ENCODE assay signal across 11 mouse cellular contexts in genomic region chr11:49710664-49711063, GRCm38 (mm10). TPM values are rescaled to one million over a fixed set of nuclear protein-coding genes. Genes with fewer than 3 reads are reported as not detected.
DNase-seq lines count a peak whose midpoint lies in the region; ATAC-seq and TF ChIP-seq lines count a peak whose summit lies in the region.
"Had no signal": no experiment of that assay in that cellular context is flagged by ENCODE, and none has a peak within 500 bp of the region (broad histone marks: within the 10 kb centered on the region; RNA-seq: fewer than 3 reads in every experiment).

No protein-coding gene starts in this region.

- TF ChIP-seq CTCF in liver, adult 2 months (IDR thresholded peaks at IDR 0.05; ENCODE audit: low read depth, low read length), result no peak

- WGBS in liver, adult 2 months, result 39% methylated on average over 2 of the region's 2 CpGs
- WGBS in forebrain, embryonic 14.5 days, result 80% methylated on average over 2 of the region's 2 CpGs
- WGBS in limb, embryonic 13.5 days, result 75% methylated on average over 2 of the region's 2 CpGs
- WGBS in neural tube, embryonic 14.5 days, result 74% methylated on average over 2 of the region's 2 CpGs

- H3K4me2 ChIP-seq in forebrain, embryonic 14.5 days (ENCODE audit: low read length), result peak overlapping the region; percentile 73
- H3K4me2 ChIP-seq in limb, embryonic 13.5 days (replicated peaks), result peak overlapping the region; percentile 69
- peak overlapping the region; percentile 62 for H3K4me2 ChIP-seq in neural tube, embryonic 14.5 days (ENCODE audit: low read depth, low read length)

- ATAC-seq in forebrain, embryonic 14.5 days, result no peak
- no peak for ATAC-seq in limb, embryonic 13.5 days (ENCODE audit: low FRiP score, low read depth)
- ATAC-seq in neural tube, embryonic 14.5 days (ENCODE audit: low read depth), result no peak
- no peak for ATAC-seq in erythroid progenitor cell, adult 5-6 weeks (replicated peaks; ENCODE audit: low FRiP score, poor library complexity, severe bottlenecking)

- peaks cover 8% of the 10 kb centered on the region for H3K4me1 ChIP-seq in liver, adult 2 months (ENCODE audit: control insufficient read depth, insufficient read depth, low read length)
- peaks cover 29% of the 10 kb centered on the region for H3K4me1 ChIP-seq in forebrain, embryonic 14.5 days (ENCODE audit: control insufficient read depth, insufficient read depth, low read length)
- H3K4me1 ChIP-seq in limb, embryonic 13.5 days, result peaks cover 36% of the 10 kb centered on the region
- peaks cover 20% of the 10 kb centered on the region for H3K4me1 ChIP-seq in neural tube, embryonic 14.5 days (ENCODE audit: control insufficient read depth, insufficient read depth, low read length)

- TF ChIP-seq POLR2A in liver, adult 2 months (IDR thresholded peaks at IDR 0.05; ENCODE audit: extremely low read depth, insufficient read depth, low read length), result no peak

- DNase-seq in liver, adult 2 months (ENCODE audit: extremely low read depth, low read depth, low spot score), result peak; percentile 22
- no peak for DNase-seq in liver
- DNase-seq in forebrain, embryonic 14.5 days (ENCODE audit: low spot score), result no peak
- no peak for DNase-seq in left cerebral cortex, postnatal 10 days (ENCODE audit: extremely low spot score in 1 of 2, low spot score in 2 of 2)
- no peak for DNase-seq in right cerebral cortex, adult 2 months (ENCODE audit: low spot score in 2 of 2)
- DNase-seq: cerebellum, adult 9-10 months had no signal

- H3K27ac ChIP-seq in liver, adult 2 months (replicated peaks; ENCODE audit: insufficient read depth, low read depth, low read length), result no peak overlapping the region
- H3K27ac ChIP-seq in forebrain, embryonic 14.5 days (ENCODE audit: low read depth, low read length), result no peak overlapping the region
- no peak overlapping the region for H3K27ac ChIP-seq in limb, embryonic 13.5 days
- no peak overlapping the region for H3K27ac ChIP-seq in neural tube, embryonic 14.5 days (ENCODE audit: low read depth, low read length)

- no peaks in the 10 kb centered on the region for H3K27me3 ChIP-seq in liver, adult 2 months (ENCODE audit: control insufficient read depth, insufficient read depth, low read length)
- no peaks in the 10 kb centered on the region for H3K27me3 ChIP-seq in forebrain, embryonic 14.5 days (replicated peaks; ENCODE audit: control insufficient read depth, insufficient read depth, low read length)
- no peaks in the 10 kb centered on the region for H3K27me3 ChIP-seq in limb, embryonic 13.5 days
- H3K27me3 ChIP-seq in neural tube, embryonic 14.5 days (ENCODE audit: control insufficient read depth, insufficient read depth, low read length), result peaks cover 4% of the 10 kb centered on the region; the same call in 1 of the 2 replicates
- H3K27me3 ChIP-seq: megakaryocyte, embryonic 14.5 days had no signal

- H3K79me2 ChIP-seq in liver, adult 2 months (ENCODE audit: control insufficient read depth, insufficient read depth, low read length), result peaks cover 17% of the 10 kb centered on the region

- H3K4me3 ChIP-seq in liver, adult 2 months (ENCODE audit: insufficient read depth, low read depth, low read length), result no peak overlapping the region
- peak overlapping the region; percentile 99 for H3K4me3 ChIP-seq in forebrain, embryonic 14.5 days (ENCODE audit: low read depth, low read length)
- H3K4me3 ChIP-seq in limb, embryonic 13.5 days, result peak overlapping the region; percentile 88
- H3K4me3 ChIP-seq in neural tube, embryonic 14.5 days (ENCODE audit: low read depth, low read length), result peak overlapping the region; percentile 96

- no peaks in the 10 kb centered on the region for H3K9me3 ChIP-seq in forebrain, embryonic 14.5 days (replicated peaks; ENCODE audit: control insufficient read depth, low read length)
- H3K9me3 ChIP-seq in limb, embryonic 13.5 days, result no peaks in the 10 kb centered on the region
- no peaks in the 10 kb centered on the region for H3K9me3 ChIP-seq in neural tube, embryonic 14.5 days (ENCODE audit: control insufficient read depth, low read length)
- H3K9me3 ChIP-seq: megakaryocyte, embryonic 14.5 days had no signal

- intact Hi-C loops in left cerebral cortex, postnatal 10 days (cut with DNase I), result loop anchor here (5.0 kb wide), 1 partner anchor 137 kb away; the partner anchor contains the start of gene Mapk9

- no peaks in the 10 kb centered on the region; the same call in 1 of the 2 replicates for H3K36me3 ChIP-seq in liver, adult 2 months (ENCODE audit: control insufficient read depth, insufficient read depth, low read length)
- H3K36me3 ChIP-seq in forebrain, embryonic 14.5 days (ENCODE audit: control insufficient read depth, insufficient read depth, low read length), result peaks cover 19% of the 10 kb centered on the region
- H3K36me3 ChIP-seq in limb, embryonic 13.5 days, result peaks cover 25% of the 10 kb centered on the region
- H3K36me3 ChIP-seq in neural tube, embryonic 14.5 days (ENCODE audit: control insufficient read depth, insufficient read depth, low read length), result peaks cover 3% of the 10 kb centered on the region; the same call in 1 of the 2 replicates

- no peak overlapping the region for H3K9ac ChIP-seq in liver, adult 2 months (ENCODE audit: low read depth, low read length)
- H3K9ac ChIP-seq in forebrain, embryonic 14.5 days (ENCODE audit: low read length), result peak overlapping the region; percentile 99
- H3K9ac ChIP-seq in limb, embryonic 13.5 days, result peak overlapping the region; percentile 98; the same call in 1 of the 2 replicates
- no peak overlapping the region for H3K9ac ChIP-seq in neural tube, embryonic 14.5 days (replicated peaks; ENCODE audit: low read depth, low read length)

RNA-seq across cellular contexts. Expression of gene Cnot6, which starts 1.9 kb away (rescaled TPM):
- 20.7 and 22.8 TPM in 2 replicates for total RNA-seq in liver, adult 2 months (2014; rRNA removed)
- 6.0 and 6.4 TPM in 2 replicates for polyA plus RNA-seq in liver, adult 2 months (2012; rRNA removed)
- 56.3 and 58.8 TPM in 2 replicates for polyA plus RNA-seq in forebrain, embryonic 14.5 days (2014; fragmentation: Nextera tagmentation; extraction: Ambion mirVana)
- polyA plus RNA-seq in limb, embryonic 13.5 days (2015; fragmentation: Nextera tagmentation; extraction: Ambion mirVana), result 62.0 and 64.8 TPM in 2 replicates
- 38.6 and 45.7 TPM in 2 replicates for polyA plus RNA-seq in neural tube, embryonic 14.5 days (2014; fragmentation: Nextera tagmentation; extraction: Ambion mirVana)
- total RNA-seq in erythroid progenitor cell, adult 5-6 weeks (2015; ENCODE audit: low replicate concordance), result 91.0 and 112 TPM in 2 replicates
- total RNA-seq in erythroid progenitor cell, adult 5-6 weeks (2017; ENCODE audit: low replicate concordance), result 115 and 137 TPM in 2 replicates
- 10 to 100 TPM; 47.6 to 48.9 TPM for total RNA-seq in left cerebral cortex, postnatal 10 days (2021)

RNA-seq across cellular contexts. Expression of gene Scgb3a1, which starts 47.3 kb away (rescaled TPM):
- total RNA-seq in liver, adult 2 months (2014; rRNA removed), result not detected in 2 replicates
- 0.22 TPM in 1 of 2 replicates, not detected in the other for polyA plus RNA-seq in liver, adult 2 months (2012; rRNA removed)
- polyA plus RNA-seq in forebrain, embryonic 14.5 days (2014; fragmentation: Nextera tagmentation; extraction: Ambion mirVana), result not detected in 2 replicates
- not detected in 2 replicates for polyA plus RNA-seq in limb, embryonic 13.5 days (2015; fragmentation: Nextera tagmentation; extraction: Ambion mirVana)
- polyA plus RNA-seq in neural tube, embryonic 14.5 days (2014; fragmentation: Nextera tagmentation; extraction: Ambion mirVana), result not detected in 2 replicates
- not detected in 2 replicates for total RNA-seq in erythroid progenitor cell, adult 5-6 weeks (2015; ENCODE audit: low replicate concordance)
- not detected in 2 replicates for total RNA-seq in erythroid progenitor cell, adult 5-6 weeks (2017; ENCODE audit: low replicate concordance)
- total RNA-seq in left cerebral cortex, postnatal 10 days (2021), result not detected
- total RNA-seq: hematopoietic stem cell, adult 5-6 weeks had no signal

Comparison
In these comparisons a context has a peak if more than half of its experiments do, and no peak if none do; other contexts are left out.
1. H3K9ac ChIP-seq: peak in forebrain, embryonic 14.5 days (single experiment) and limb, embryonic 13.5 days (single experiment); none in liver, adult 2 months (single experiment) and neural tube, embryonic 14.5 days (single experiment).
2. Peak in every context shown above with its lines, with median percentiles within 50 percentile points of each other: H3K4me2 ChIP-seq.